25 mouse cellular contexts compared by ENCODE assay signal in genomic region chr1:174204699-174205098, GRCm38 (mm10). TPM values are rescaled to one million over a fixed set of nuclear protein-coding genes. Genes with fewer than 3 reads are reported as not detected.
"Had no signal": no experiment of that assay in that cellular context is flagged by ENCODE, and none has a peak within 500 bp of the region (broad histone marks: within the 10 kb centered on the region; RNA-seq: fewer than 3 reads in every experiment).

No protein-coding gene starts in this region.

- H3K27me3 ChIP-seq: lung, embryonic 15.5 days; midbrain, embryonic 13.5 days; midbrain, embryonic 15.5 days; neural tube, embryonic 12.5 days; stomach, embryonic 15.5 days had no signal

- H3K9me3 ChIP-seq: lung, embryonic 15.5 days; midbrain, embryonic 10.5 days; midbrain, embryonic 13.5 days; midbrain, embryonic 15.5 days; neural tube, embryonic 12.5 days; stomach, embryonic 15.5 days had no signal

- H3K4me1 ChIP-seq: lung, embryonic 15.5 days; midbrain, embryonic 10.5 days; midbrain, embryonic 13.5 days; midbrain, embryonic 15.5 days; neural tube, embryonic 12.5 days; stomach, embryonic 15.5 days had no signal

- ATAC-seq: lung, postnatal 0 days; midbrain, embryonic 13.5 days; midbrain, embryonic 15.5 days had no signal

- H3K4me3 ChIP-seq: lung, embryonic 15.5 days; midbrain, embryonic 10.5 days; midbrain, embryonic 13.5 days; midbrain, embryonic 15.5 days; neural tube, embryonic 12.5 days; stomach, embryonic 15.5 days had no signal

- DNase-seq: lung, adult 18-20 months; lung, postnatal 14 days; lung, postnatal 4 days; right cerebral cortex, postnatal 14 days; thymus, adult 2 months; thymus, postnatal 25 days; thymus, postnatal 4 days had no signal

- H3K27ac ChIP-seq: liver, embryonic 14.5 days; lung, embryonic 15.5 days; midbrain, embryonic 10.5 days; midbrain, embryonic 13.5 days; midbrain, embryonic 15.5 days; neural tube, embryonic 12.5 days; stomach, embryonic 15.5 days; stomach, postnatal 0 days had no signal

- H3K9ac ChIP-seq: liver, embryonic 14.5 days; lung, embryonic 15.5 days; midbrain, embryonic 13.5 days; midbrain, embryonic 15.5 days; neural tube, embryonic 12.5 days; stomach, embryonic 15.5 days had no signal

- H3K36me3 ChIP-seq: lung, embryonic 15.5 days; midbrain, embryonic 10.5 days; midbrain, embryonic 13.5 days; midbrain, embryonic 15.5 days; neural tube, embryonic 12.5 days; stomach, embryonic 15.5 days had no signal

- H3K4me2 ChIP-seq: lung, embryonic 15.5 days; midbrain, embryonic 13.5 days; midbrain, embryonic 15.5 days; neural tube, embryonic 12.5 days; stomach, embryonic 15.5 days had no signal

RNA-seq across cellular contexts. Expression of gene Spta1, which starts 32.1 kb away (rescaled TPM):
- polyA plus RNA-seq: liver, adult 2 months had no signal

RNA-seq across cellular contexts. Expression of gene Olfr419, which starts 47.2 kb away (rescaled TPM):
- total RNA-seq: liver, adult 2 months; megakaryocyte-erythroid progenitor cell, adult 5-6 weeks; midbrain, postnatal 0 days; monocyte, adult 5-6 weeks; neutrophil, adult 5-6 weeks had no signal
- polyA plus RNA-seq: liver, adult 2 months; lung, embryonic 15.5 days; lung, postnatal 0 days; midbrain, embryonic 10.5 days; midbrain, embryonic 13.5 days; midbrain, embryonic 15.5 days; midbrain, postnatal 0 days; neural tube, embryonic 12.5 days; neural tube, embryonic 14.5 days; spleen, adult 2 months; stomach, embryonic 15.5 days; stomach, postnatal 0 days; testis, adult 2 months; thymus, adult 2 months; urinary bladder, adult 2 months had no signal

RNA-seq across cellular contexts. Expression of gene Olfr420, which starts 49.3 kb away (rescaled TPM):
- total RNA-seq: liver, adult 2 months; megakaryocyte-erythroid progenitor cell, adult 5-6 weeks; midbrain, postnatal 0 days; monocyte, adult 5-6 weeks; neutrophil, adult 5-6 weeks had no signal
- polyA plus RNA-seq: liver, adult 2 months; lung, embryonic 15.5 days; lung, postnatal 0 days; midbrain, embryonic 10.5 days; midbrain, embryonic 13.5 days; midbrain, embryonic 15.5 days; midbrain, postnatal 0 days; neural tube, embryonic 12.5 days; neural tube, embryonic 14.5 days; spleen, adult 2 months; stomach, embryonic 15.5 days; stomach, postnatal 0 days; testis, adult 2 months; thymus, adult 2 months; urinary bladder, adult 2 months had no signal
